Mouse (Mus musculus) liver, embryonic 12.5 days (tissue): ENCODE data around the gene Fnip1. TPM values are rescaled to one million over a fixed set of nuclear protein-coding genes. Genes with fewer than 3 reads are reported as not detected.

Experiments
- polyA plus RNA-seq: library from polyadenylated mRNA; unstranded; fragments of >200 nt; fragmentation: Nextera tagmentation; extraction: Ambion mirVana; gene quantifications from 2 replicates; pipeline ENCODE4 v1.2.1, GENCODE M21; 2016

The Fnip1 gene
- polyA plus RNA-seq, 1 experiment from 2014 or later: 5.5 TPM

Other genes with a start within 250 kb of the Fnip1 start
- gene Csf2, start 188.5 kb upstream of the Fnip1 start, polyA plus RNA-seq: not detected in 2 replicates
- not detected in 2 replicates for gene Il3, start 170.9 kb upstream of the Fnip1 start, polyA plus RNA-seq
- gene Acsl6, start 134.4 kb upstream of the Fnip1 start, polyA plus RNA-seq: 1.3 and 1.7 TPM in 2 replicates
- gene Meikin, start 67.5 kb upstream of the Fnip1 start, polyA plus RNA-seq: not detected in 2 replicates
- 27.1 and 27.9 TPM in 2 replicates for gene Rapgef6, start 84.6 kb downstream of the Fnip1 start, polyA plus RNA-seq